Mouse (Mus musculus): ENCODE results near the gene Trim30a.
"Not testable (repeated sequence)": the region's sequence is repeated elsewhere in the genome, so short reads cannot be mapped to it uniquely, and the experiment has no call there.

DNA sequence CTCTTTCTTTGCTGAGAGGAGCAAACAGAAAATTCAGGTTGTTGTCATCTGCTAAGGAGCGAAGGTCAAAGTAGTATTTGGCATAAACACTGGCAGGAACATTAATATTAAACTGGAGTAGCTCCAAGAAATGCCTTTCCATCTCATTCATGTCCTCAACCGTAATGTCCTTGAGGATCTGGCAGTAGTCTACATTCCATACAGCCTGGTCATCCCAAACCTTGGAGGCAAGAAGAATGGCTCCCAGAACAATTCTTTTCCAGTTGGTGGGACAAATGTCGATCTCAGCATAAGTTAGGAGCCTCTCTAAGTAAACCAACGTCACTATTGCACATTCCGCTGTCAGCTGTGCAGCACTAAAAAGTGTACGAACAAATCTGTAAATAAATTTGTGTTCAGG lies 36.2 kb upstream of the Trim30a start:
- not testable (repeated sequence) for TF ChIP-seq CTCF (IDR thresholded peaks at IDR 0.05; ENCODE audit: control insufficient read depth, insufficient read depth, low read length); POLR2A (IDR thresholded peaks at IDR 0.05; ENCODE audit: borderline replicate concordance, control insufficient read depth, low read depth, low read length)
